Mouse (Mus musculus): Measurements from ENCODE around the gene Fastk. TPM values are rescaled to one million over a fixed set of nuclear protein-coding genes. Genes with fewer than 3 reads are reported as not detected.

Gene Fastk
- total RNA-seq (2023), result 10 to 100 TPM; 26.5 to 30.3 TPM

GRCm38 (mm10) chr5:24444746-24445427, at the start of gene Fastk:
Fastk (minus strand) TSS chr5:24445287.

GRCm38 (mm10) chr5:24452030-24452690, 7.1 kb upstream of the Fastk start, which contains the start of gene Agap3:
Agap3 (plus strand) TSS chr5:24452177.

DNA sequence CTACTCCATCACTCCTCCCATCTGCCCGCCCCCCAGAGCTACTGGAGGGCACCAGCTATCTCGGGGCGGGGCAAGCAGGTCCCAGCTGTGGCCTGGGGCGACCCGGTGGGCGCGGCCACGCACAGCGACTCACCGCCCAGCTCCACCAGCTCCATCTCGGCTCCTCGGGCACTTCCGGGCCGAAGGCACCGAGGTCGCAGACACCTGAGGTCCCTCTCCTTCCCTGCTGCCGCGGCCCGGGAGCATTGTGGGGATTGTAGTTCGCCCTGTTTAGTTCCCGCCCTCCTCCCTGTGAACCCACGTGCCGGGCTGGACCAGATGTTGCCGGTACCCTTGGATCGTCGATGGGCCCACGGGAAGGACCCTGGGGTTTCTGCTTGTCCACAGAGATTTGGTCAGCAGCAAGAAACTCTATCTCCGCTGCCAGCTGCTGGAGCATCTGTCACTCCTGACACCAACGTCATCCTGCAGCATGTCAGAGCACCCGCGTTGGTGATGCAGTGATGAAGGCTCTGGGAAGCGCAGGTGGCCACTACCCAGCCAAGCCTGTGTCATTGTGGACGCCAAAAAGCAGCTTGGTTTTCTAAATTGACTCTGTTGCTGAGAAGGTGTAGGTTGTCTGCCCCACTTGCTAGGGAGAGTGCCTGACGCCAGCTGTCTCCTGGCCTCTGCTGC, 2.7 kb upstream of the Fastk start, which contains the start of gene Tmub1:
Tmub1 (minus strand) TSS at position 231 of the 675 bp plus-strand sequence.

DNA sequence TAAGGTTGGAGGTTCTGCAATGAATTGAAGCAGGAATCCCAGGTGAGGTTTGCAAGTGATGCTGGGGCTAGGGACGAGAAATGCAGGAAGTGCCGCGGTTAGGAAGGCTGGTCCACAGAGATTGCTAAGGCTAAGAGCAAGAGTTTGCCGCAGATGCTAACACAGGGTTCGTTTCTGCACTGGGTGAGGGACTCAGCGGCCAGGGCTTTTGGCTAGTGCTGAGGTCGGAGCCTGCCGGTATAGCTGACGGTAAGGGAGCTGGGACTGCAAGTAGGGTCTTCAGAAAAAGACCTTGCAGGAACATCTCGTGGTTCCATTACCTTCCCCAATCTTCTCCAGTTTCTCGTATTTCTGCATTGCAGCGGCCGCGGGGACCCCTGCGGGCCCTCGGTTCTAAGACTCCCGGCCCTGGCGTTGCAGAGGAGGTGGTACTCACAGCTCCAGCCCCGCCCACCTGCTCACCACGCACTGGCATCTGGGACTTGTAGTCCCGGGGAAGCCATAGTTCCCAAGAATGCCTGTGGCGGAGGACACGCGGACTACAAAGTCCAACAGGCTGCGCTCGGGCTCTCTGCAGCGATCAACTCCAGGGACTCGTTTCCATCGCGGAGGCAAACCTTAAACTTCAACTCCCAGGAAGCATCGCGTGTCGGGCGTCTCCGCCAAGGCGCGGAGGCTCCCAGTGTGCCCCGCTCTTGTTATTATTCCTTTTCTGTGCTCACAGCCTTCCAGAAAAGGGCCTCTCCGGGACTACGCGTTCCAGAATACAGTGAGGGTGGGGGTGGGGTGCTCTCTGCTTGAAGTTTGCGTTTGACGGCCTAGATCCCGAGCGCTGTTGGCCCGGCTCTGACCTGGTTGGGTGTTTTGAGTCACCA, 21.7 kb downstream of the Fastk start, which contains the start of the genes Cdk5 and Slc4a2:
Cdk5 (minus strand) TSS at position 402 of the 875 bp plus-strand sequence.
Slc4a2 (plus strand) TSS at position 709 of the 875 bp plus-strand sequence.

GRCm38 (mm10) chr5:24413042-24413693, 31.9 kb downstream of the Fastk start, which contains the start of gene Asic3:
Asic3 (plus strand) TSS chr5:24413392.

GRCm38 (mm10) chr5:24393392-24393997, 51.6 kb downstream of the Fastk start, which contains the start of gene Abcb8:
Abcb8 (plus strand) TSS chr5:24393663.

DNA sequence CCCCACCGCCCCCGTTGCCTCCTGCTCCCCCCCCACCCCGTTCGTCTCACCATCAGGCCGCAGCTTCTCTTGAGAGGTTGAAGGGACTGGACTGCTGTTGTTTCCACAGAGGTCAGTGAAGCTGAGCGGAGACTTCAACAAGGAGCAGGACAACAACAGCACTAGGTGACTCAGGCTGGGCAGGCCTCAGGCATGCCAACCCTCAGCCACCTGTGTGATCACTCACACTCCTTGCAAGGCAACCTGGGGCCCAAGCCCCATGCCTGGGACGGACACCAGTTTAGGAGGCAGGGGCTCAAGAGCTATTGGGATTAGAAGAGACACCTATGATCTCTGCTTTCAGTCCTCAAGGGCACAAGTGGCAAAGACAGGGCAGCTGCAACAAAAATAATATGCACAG, 53.2 kb downstream of the Fastk start, which contains the start of gene Atg9b:
Atg9b (minus strand) TSS at position 280 of the 400 bp plus-strand sequence.

Other genes with a start within 250 kb of the Fastk start
- gene Kcnh2, start 93.7 kb downstream of the Fastk start, total RNA-seq (2023), result not detected
- under 1 TPM in 1 of 2 experiments, not detected in 1; 0.13 TPM for gene Nos3, start 80.5 kb downstream of the Fastk start, total RNA-seq (2023)
- gene Atg9b, start 53.1 kb downstream of the Fastk start, total RNA-seq (2023), result 1 to 10 TPM in 1 of 2 experiments, under 1 TPM in 1; 0.31 to 1.1 TPM
- 10 to 100 TPM; 11.7 to 13.8 TPM for gene Abcb8, start 51.6 kb downstream of the Fastk start, total RNA-seq (2023)
- gene Asic3, start 31.9 kb downstream of the Fastk start, total RNA-seq (2023), result not detected
- gene Cdk5, start 21.8 kb downstream of the Fastk start, total RNA-seq (2023), result 10 to 100 TPM; 28.2 to 28.5 TPM
- 10 to 100 TPM; 57.8 to 62.5 TPM for gene Slc4a2, start 21.4 kb downstream of the Fastk start, total RNA-seq (2023)
- 10 to 100 TPM; 14.0 to 14.5 TPM for gene Tmub1, start 2.6 kb upstream of the Fastk start, total RNA-seq (2023)
- 10 to 100 TPM; 26.9 to 28.4 TPM for gene Agap3, start 6.9 kb upstream of the Fastk start, total RNA-seq (2023)
- not detected for gene Gbx1, start 81.9 kb upstream of the Fastk start, total RNA-seq (2023)
- not detected for gene Asb10, start 95.7 kb upstream of the Fastk start, total RNA-seq (2023)
- gene 4931409K22Rik, start 111.5 kb upstream of the Fastk start, total RNA-seq (2023), result not detected
- gene Abcf2, start 132.2 kb upstream of the Fastk start, total RNA-seq (2023), result 10 to 100 TPM; 25.6 to 25.9 TPM
- 10 to 100 TPM; 19.1 to 23.7 TPM for gene Chpf2, start 141.5 kb upstream of the Fastk start, total RNA-seq (2023)
- gene Smarcd3, start 179.1 kb upstream of the Fastk start, total RNA-seq (2023), result under 1 TPM in 1 of 2 experiments, not detected in 1; 0.31 TPM
- 10 to 100 TPM; 46.1 to 46.9 TPM for gene Nub1, start 240.2 kb upstream of the Fastk start, total RNA-seq (2023)

Measured in neutrophil, adult 59 days (primary cell).